Mouse (Mus musculus) lung, postnatal 0 days (tissue): ENCODE data around the gene Olfr464. TPM values are rescaled to one million over a fixed set of nuclear protein-coding genes. Genes with fewer than 3 reads are reported as not detected.

ENCODE experiments used
- ATAC-seq: fragments of 200-750 bp; cut with Nextera tagmentation; 2 replicates; pipeline ENCODE4 v1.8.0; 2017; ENCODE audit warnings: moderate library complexity
- DNase-seq: peaks from one replicate; pipeline ENCODE4 v3.0.0-alpha.2; 2016; ENCODE audit warnings: low spot score
- H3K27ac ChIP-seq: fragments of 300-500 bp; sonication (generic); 2 replicates; pipeline ENCODE4 v1.5.1; 2014; ENCODE audit warnings: antibody characterized with exemption, mild to moderate bottlenecking, low read length, mixed read lengths
- H3K27me3 ChIP-seq: fragments of 300-500 bp; sonication (generic); replicated peaks from 2 replicates; pipeline ENCODE4 v1.6.1; 2014; ENCODE audit warnings: low read length, mixed read lengths; ENCODE audit not compliant: insufficient read depth
- H3K36me3 ChIP-seq: fragments of 300-500 bp; sonication (generic); 2 replicates; pipeline ENCODE4 v1.6.1; 2014; ENCODE audit warnings: low read length, mixed read lengths; ENCODE audit not compliant: insufficient read depth
- H3K4me1 ChIP-seq: fragments of 300-500 bp; sonication (generic); 2 replicates; pipeline ENCODE4 v1.6.1; 2014; ENCODE audit warnings: antibody characterized with exemption, low read depth, low read length, mixed read lengths; ENCODE audit not compliant: insufficient read depth
- H3K4me2 ChIP-seq: fragments of 300-500 bp; sonication (generic); replicated peaks from 2 replicates; pipeline ENCODE4 v1.6.1; 2014; ENCODE audit warnings: low read depth, mild to moderate bottlenecking, low read length, moderate library complexity, mixed read lengths
- H3K4me3 ChIP-seq: fragments of 300-500 bp; sonication (generic); 2 replicates; pipeline ENCODE4 v1.5.1; 2014; ENCODE audit warnings: low read depth, low read length
- H3K9ac ChIP-seq: fragments of 300-500 bp; sonication (generic); replicated peaks from 2 replicates; pipeline ENCODE4 v1.6.1; 2014; ENCODE audit warnings: low read depth, mild to moderate bottlenecking
- H3K9me3 ChIP-seq: fragments of 300-500 bp; sonication (generic); 2 replicates; pipeline ENCODE4 v1.6.1; 2016; ENCODE audit warnings: low read length, mixed read lengths
- CTCF ChIP-seq: IDR thresholded peaks from 2 replicates; pipeline ENCODE4 v1.5.1; 2016; ENCODE audit warnings: antibody characterized with exemption, mild to moderate bottlenecking
- EP300 ChIP-seq: IDR thresholded peaks from 2 replicates; pipeline ENCODE4 v1.6.1; 2016; ENCODE audit warnings: antibody characterized with exemption, mild to moderate bottlenecking, control low read depth
- WGBS: fragments of 180-500 bp; shearing (Covaris S2); extraction: QIAGEN DNeasy Blood & Tissue Kit; methylation state at CpG from one replicate; pipeline ENCODE4 v1.1.7; 2014; 5-methylcytosine and 5-hydroxymethylcytosine counted together
- polyA plus RNA-seq: library from polyadenylated mRNA; unstranded; fragments of >200 nt; fragmentation: Nextera tagmentation; extraction: Ambion mirVana; gene quantifications from 2 replicates; pipeline ENCODE4 v1.2.1, GENCODE M21; 2015

Olfr464 gene
- polyA plus RNA-seq, 1 experiment from 2014 or later, result not detected

DNA sequence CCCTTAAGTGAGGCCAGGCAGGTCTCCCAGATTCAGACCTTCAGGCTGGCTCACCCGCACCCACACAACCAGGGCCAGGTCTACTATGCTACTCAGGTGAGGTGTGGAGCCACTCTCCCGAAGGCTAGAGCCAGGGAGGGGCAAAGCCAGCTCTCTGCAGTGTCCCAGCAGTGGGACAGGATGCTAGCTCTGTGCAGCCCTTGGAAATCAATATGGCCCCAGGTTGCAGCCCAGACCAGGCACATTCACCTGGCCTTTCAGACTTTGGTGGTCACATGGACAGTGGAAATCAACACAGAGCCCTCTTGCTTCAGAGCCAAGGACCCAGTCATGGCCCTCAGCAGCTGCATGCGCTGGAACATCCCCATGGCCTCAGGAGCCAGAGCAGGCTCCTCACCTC is 16.4 kb downstream of the Olfr464 start:
- Histone ChIP-seq H3K4me3 (no peak overlapping the region), H3K9ac (no peak overlapping the region), H3K36me3 (no peaks in the 10 kb centered on the region), H3K4me1 (no peaks in the 10 kb centered on the region), H3K27me3 (no peaks in the 10 kb centered on the region), H3K9me3 (no peaks in the 10 kb centered on the region), H3K4me2 (no peak overlapping the region), H3K27ac (no peak overlapping the region)
- no peak for TF ChIP-seq EP300
- TF ChIP-seq CTCF, result no peak
- ATAC-seq, result no peak
- WGBS, result 67% methylated on average over 3 of the region's 3 CpGs
- no peak for DNase-seq

DNA sequence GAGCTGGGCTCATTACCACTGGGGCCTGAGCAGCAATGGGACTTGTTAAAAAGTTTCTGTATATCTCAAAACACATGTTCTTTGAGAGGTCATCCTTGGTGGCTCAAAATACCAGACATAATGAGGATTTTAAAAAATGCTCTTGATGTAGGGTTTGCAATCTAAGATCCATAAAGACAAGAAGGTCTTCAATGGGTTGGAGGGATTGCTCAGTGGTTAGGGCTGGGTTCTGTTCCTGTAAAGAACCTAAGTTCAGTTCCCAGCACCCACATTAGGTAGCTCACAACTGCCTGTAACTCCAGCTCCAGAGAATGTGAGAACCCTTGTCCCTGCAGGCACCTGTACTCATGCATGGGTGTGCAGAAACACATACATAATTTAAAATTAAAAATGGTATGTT is 23.5 kb downstream of the Olfr464 start, which contains the start of gene Olfr463:
Olfr463 (minus strand) TSS at position 101 of the 400 bp plus-strand sequence.
- H3K4me3 ChIP-seq, result no peak within 1 kb of the TSS
- no peaks in the 10 kb centered on the region for H3K9me3 ChIP-seq
- no peaks in the 10 kb centered on the region for H3K36me3 ChIP-seq
- no peaks in the 10 kb centered on the region for H3K27me3 ChIP-seq
- no peak for ATAC-seq
- H3K4me1 ChIP-seq, result no peaks in the 10 kb centered on the region
- no peak within 1 kb of the TSS for H3K27ac ChIP-seq
- no peak for DNase-seq
- H3K4me2 ChIP-seq, result no peak within 1 kb of the TSS
- H3K9ac ChIP-seq, result no peak within 1 kb of the TSS
- TF ChIP-seq CTCF (no peak), EP300 (no peak)

DNA sequence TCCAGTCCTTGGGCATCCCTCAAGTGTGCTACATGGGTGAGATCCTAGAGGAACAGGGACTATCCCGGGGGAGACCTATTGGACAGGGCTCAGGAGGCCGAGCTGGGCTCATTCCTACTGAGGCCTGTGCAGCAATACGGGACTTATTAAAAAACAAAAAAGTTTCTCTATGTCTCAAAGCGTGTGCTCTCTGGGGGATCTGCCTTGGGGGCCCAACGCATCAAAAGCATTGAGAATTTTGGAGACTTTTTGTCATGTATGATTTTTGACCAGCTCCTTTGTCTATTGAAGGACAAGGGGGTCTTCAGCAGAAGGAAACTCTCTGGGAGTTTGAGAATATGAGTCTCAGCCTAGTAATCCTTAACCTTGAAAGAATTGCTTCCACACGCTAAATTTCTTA is 28.6 kb downstream of the Olfr464 start, which contains the start of gene Olfr462:
Olfr462 (minus strand) TSS at position 101 of the 400 bp plus-strand sequence.
- 87% methylated on average over 6 of the region's 6 CpGs for WGBS
- no peaks in the 10 kb centered on the region for H3K4me1 ChIP-seq

DNA sequence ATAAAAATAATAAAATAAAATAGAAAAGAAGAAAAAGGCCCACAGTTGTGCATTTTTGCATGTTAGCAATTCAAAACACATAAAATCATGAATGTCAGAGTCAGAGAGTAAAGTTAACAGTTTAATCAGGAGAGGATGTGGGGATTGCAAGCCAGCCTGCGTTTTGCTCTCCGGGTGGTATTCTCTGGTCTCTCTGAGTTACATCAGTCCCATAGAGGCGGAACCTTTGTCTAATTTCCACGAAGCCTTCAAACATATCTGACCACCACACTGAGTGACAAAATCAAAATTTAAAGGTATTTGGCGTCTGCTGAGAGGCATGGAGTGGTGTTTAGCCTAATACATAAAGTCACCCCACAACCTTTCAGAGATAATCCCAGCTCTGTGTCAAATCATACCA is 35.9 kb downstream of the Olfr464 start:
- 67% methylated on average over 5 of the region's 5 CpGs for WGBS
- ATAC-seq (no peak), DNase-seq (no peak)
- TF ChIP-seq CTCF (no peak), EP300 (no peak)
- H3K36me3 ChIP-seq, result no peaks in the 10 kb centered on the region
- no peak overlapping the region for H3K27ac ChIP-seq
- H3K9ac ChIP-seq, result no peak overlapping the region
- no peaks in the 10 kb centered on the region for H3K4me1 ChIP-seq
- no peak overlapping the region for H3K4me3 ChIP-seq
- no peaks in the 10 kb centered on the region for H3K9me3 ChIP-seq
- no peak overlapping the region for H3K4me2 ChIP-seq
- H3K27me3 ChIP-seq, result no peaks in the 10 kb centered on the region

More for the DNA sequence above, 28.6 kb downstream of the Olfr464 start, which contains the start of gene Olfr462:
- Histone ChIP-seq H3K4me3 (no peak within 1 kb of the TSS), H3K27me3 (no peaks in the 10 kb centered on the region), H3K36me3 (no peaks in the 10 kb centered on the region), H3K9ac (no peak within 1 kb of the TSS), H3K9me3 (no peaks in the 10 kb centered on the region), H3K4me2 (no peak within 1 kb of the TSS), H3K27ac (no peak within 1 kb of the TSS)
- ATAC-seq, result no peak
- TF ChIP-seq CTCF (no peak), EP300 (no peak)
- no peak for DNase-seq

DNA sequence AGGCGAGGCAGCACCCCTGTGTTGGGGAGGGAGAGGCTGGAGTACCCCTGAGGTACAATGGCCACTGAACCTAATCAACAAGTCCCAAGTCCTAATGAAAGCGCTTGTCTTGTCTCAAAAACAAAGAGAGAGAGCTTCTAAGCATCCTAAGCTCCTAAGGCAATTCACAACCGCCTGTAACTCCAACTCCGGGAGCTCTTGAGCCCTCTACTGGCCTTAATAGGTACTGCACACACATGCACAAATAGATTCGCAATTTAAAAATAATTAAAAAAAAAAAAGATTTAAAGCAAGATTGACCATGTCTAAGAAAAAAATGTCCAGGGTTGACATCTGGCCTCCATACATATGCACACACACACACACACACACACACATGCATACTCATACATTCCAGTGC is 37.3 kb downstream of the Olfr464 start:
- Histone ChIP-seq H3K9ac (no peak overlapping the region), H3K9me3 (no peaks in the 10 kb centered on the region), H3K4me3 (no peak overlapping the region), H3K4me2 (no peak overlapping the region), H3K36me3 (no peaks in the 10 kb centered on the region), H3K27ac (no peak overlapping the region), H3K4me1 (no peaks in the 10 kb centered on the region), H3K27me3 (no peaks in the 10 kb centered on the region)
- TF ChIP-seq CTCF, result peak; percentile 67
- no peak for TF ChIP-seq EP300
- DNase-seq (peak; percentile 37), ATAC-seq (no peak)
- 37% methylated on average over 5 of the region's 5 CpGs for WGBS

DNA sequence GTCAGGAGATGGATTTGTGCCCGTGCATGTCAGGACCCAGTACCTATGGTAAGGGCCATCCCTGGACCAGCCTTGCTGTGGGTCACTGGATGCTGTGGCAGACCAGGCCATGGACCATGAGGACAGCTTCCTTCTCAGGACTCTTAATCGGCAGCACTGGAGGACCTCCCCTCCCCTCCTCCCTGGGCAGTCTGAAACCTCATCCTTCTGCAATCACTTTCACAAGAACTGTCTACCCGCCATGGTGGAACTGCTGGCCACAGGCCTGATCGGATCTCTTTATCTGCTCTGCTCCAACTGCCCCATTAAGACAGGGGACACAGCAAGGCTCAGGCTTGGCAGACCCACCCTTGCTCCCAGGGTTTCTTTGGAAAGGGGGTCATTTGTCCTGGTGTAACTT is 39.1 kb downstream of the Olfr464 start:
- Histone ChIP-seq H3K4me1 (no peaks in the 10 kb centered on the region), H3K36me3 (no peaks in the 10 kb centered on the region), H3K4me2 (no peak overlapping the region), H3K4me3 (no peak overlapping the region), H3K27me3 (no peaks in the 10 kb centered on the region), H3K27ac (no peak overlapping the region), H3K9me3 (no peaks in the 10 kb centered on the region), H3K9ac (no peak overlapping the region)
- ATAC-seq (no peak), DNase-seq (no peak)
- TF ChIP-seq EP300 (no peak), CTCF (no peak)
- WGBS, result 44% methylated on average over 4 of the region's 4 CpGs

DNA sequence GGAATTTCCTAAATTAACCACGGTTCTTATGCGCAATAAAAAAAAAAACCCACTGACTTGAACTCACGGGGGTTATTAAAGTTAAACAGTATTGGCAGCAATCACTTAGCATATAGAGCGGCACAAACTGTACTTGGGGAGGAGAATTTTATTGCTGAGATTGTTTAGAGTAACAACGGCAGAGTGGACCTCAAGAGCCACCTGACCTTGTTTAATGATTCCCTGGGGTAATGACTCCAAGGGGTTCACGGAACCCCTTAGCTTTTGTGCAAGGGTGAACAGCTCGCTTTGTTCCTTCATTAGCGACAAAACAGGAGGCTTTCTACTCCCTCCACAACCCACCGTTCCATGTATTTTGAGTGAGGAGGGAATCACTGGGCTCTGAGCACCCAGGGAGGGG is 40.9 kb downstream of the Olfr464 start:
- Histone ChIP-seq H3K9me3 (no peaks in the 10 kb centered on the region), H3K4me1 (no peaks in the 10 kb centered on the region), H3K4me3 (no peak overlapping the region), H3K9ac (no peak overlapping the region), H3K27me3 (no peaks in the 10 kb centered on the region), H3K27ac (no peak overlapping the region), H3K36me3 (no peaks in the 10 kb centered on the region), H3K4me2 (no peak overlapping the region)
- TF ChIP-seq CTCF (no peak), EP300 (no peak)
- no peak for DNase-seq
- ATAC-seq, result no peak
- 72% methylated on average over 9 of the region's 9 CpGs for WGBS
